Mouse (Mus musculus) forebrain, embryonic 10.5 days (tissue): ENCODE results near the gene H2-Ab1. TPM values are rescaled to one million over a fixed set of nuclear protein-coding genes. Genes with fewer than 3 reads are reported as not detected.

Experiments used
- DNase-seq: peaks from one replicate; pipeline ENCODE4 v3.0.0-alpha.2; 2017; ENCODE audit warnings: low spot score; ENCODE audit errors: extremely low spot score
- H3K27ac ChIP-seq: fragments of 300-500 bp; sonication (generic); 2 replicates; pipeline ENCODE4 v1.5.1; 2016; ENCODE audit warnings: mild to moderate bottlenecking
- H3K27me3 ChIP-seq: fragments of 300-500 bp; sonication (generic); 2 replicates; pipeline ENCODE4 v1.6.1; 2016; ENCODE audit warnings: mild to moderate bottlenecking; ENCODE audit not compliant: poor library complexity, severe bottlenecking
- H3K36me3 ChIP-seq: fragments of 300-500 bp; sonication (generic); replicated peaks from 2 replicates; pipeline ENCODE4 v1.6.1; 2016; ENCODE audit warnings: mild to moderate bottlenecking, moderate library complexity
- H3K4me1 ChIP-seq: fragments of 300-500 bp; sonication (generic); 2 replicates; pipeline ENCODE4 v1.6.1; 2016
- H3K4me3 ChIP-seq: fragments of 300-500 bp; sonication (generic); 2 replicates; pipeline ENCODE4 v1.5.1; 2016; ENCODE audit warnings: mild to moderate bottlenecking, moderate library complexity
- H3K9me3 ChIP-seq: fragments of 300-500 bp; sonication (generic); 2 replicates; pipeline ENCODE4 v1.6.1; 2016; ENCODE audit warnings: mild to moderate bottlenecking, moderate library complexity
- WGBS: fragments of 180-500 bp; shearing (Covaris S2); methylation state at CpG from one replicate; pipeline ENCODE4 v1.1.7; 2016; 5-methylcytosine and 5-hydroxymethylcytosine counted together
- polyA plus RNA-seq: library from polyadenylated mRNA; unstranded; fragments of >200 nt; fragmentation: Nextera tagmentation; extraction: Ambion mirVana; gene quantifications from 2 replicates; pipeline ENCODE4 v1.2.1, GENCODE M21; 2016

H2-Ab1 gene
- polyA plus RNA-seq, 1 experiment from 2014 or later: 9.8 TPM

DNA sequence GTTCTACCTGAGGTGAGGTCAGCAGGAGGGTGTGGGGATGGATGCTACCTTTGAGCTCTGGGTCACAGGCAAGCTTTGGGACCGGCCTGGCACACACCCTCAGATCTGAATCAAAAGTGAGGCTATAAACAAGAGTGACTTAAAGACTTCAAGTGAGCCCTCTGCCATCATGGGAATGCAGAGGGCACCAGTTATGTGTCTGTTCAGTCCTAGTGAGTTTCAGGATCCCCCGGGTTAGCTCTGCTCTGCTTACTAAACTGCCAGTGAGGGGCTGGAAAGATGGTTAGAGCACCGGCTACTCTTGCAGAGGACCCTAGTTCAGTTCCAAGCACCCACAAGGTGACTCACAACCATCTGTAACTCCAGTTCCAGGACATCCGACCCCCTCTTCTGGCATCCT lies 35.1 kb downstream of the H2-Ab1 start:
- Histone ChIP-seq H3K27me3 (peaks cover 10% of the 10 kb centered on the region; the same call in 1 of the 2 replicates), H3K4me3 (no peak overlapping the region), H3K36me3 (no peaks in the 10 kb centered on the region), H3K27ac (no peak overlapping the region), H3K4me1 (peaks cover 9% of the 10 kb centered on the region), H3K9me3 (no peaks in the 10 kb centered on the region)
- WGBS: 95% methylated on average over 4 of the region's 4 CpGs
- no peak for DNase-seq

DNA sequence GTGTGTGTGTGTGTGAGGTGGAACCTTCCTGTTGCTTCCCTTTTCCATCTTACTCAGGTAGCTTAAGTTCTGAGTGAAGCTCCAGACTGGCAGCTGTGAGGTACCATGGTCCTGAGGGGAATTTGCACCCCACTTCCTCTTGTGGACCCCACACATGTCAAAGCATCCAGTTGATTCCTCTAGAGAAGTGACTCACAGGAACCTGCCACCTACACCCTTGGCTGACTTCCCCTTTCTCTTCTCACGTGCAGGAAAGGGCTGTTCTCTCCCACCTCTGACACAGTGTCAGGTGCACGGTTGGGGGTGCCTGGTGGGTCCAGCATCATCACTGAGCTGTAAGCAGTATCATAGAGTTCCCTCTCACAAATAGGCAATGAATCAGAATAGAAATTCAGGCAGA lies 36.0 kb downstream of the H2-Ab1 start:
- no peaks in the 10 kb centered on the region for H3K9me3 ChIP-seq
- peaks cover 10% of the 10 kb centered on the region; the same call in 1 of the 2 replicates for H3K27me3 ChIP-seq
- no peak overlapping the region for H3K27ac ChIP-seq
- peaks cover 8% of the 10 kb centered on the region for H3K4me1 ChIP-seq
- 59% methylated on average over 2 of the region's 2 CpGs for WGBS
- no peak overlapping the region for H3K4me3 ChIP-seq
- H3K36me3 ChIP-seq: no peaks in the 10 kb centered on the region
- no peak for DNase-seq

DNA sequence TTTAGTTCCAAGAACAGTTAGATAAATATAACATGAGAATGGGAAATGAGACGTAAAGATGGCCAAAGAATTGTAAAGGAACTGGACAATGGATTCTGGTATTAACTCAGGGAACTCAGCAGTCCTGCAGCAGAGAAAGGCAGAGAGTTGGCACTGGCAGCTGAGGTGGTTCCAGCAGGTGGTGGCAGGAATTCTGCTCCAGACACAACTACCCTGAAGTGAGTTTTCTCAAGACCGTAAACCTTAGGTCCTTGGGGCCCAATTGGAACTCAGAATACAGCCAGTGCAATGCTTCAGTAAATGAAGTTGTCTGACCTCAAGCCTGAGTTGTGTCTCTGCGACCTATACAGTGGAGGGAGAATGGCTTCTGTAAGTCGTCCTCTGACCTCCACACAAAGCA lies 36.8 kb downstream of the H2-Ab1 start:
- 75% methylated on average over 4 of the region's 4 CpGs for WGBS
- no peak for DNase-seq
- Histone ChIP-seq H3K4me3 (no peak overlapping the region), H3K4me1 (peaks cover 8% of the 10 kb centered on the region), H3K27me3 (peaks cover 10% of the 10 kb centered on the region; the same call in 1 of the 2 replicates), H3K9me3 (no peaks in the 10 kb centered on the region), H3K36me3 (no peaks in the 10 kb centered on the region), H3K27ac (no peak overlapping the region)

DNA sequence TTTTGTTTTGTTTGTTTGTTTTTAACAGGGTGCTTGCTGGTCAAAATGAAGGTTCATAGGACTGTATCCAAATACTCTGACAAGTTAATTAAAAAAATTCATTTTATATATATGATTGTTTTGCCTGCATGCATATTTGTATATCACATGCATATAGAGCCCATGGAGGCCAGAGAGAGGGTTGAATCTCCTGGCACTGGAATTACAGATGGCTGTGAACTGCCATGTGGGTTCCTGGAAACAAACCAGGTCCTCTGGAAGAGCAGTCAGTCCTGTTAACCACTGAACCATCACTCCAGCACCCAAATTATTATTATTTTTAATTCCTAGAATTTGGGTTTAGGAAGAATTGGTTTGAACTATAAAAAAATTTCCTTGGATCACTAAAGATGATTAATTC lies 37.8 kb downstream of the H2-Ab1 start:
- Histone ChIP-seq H3K36me3 (no peaks in the 10 kb centered on the region), H3K9me3 (no peaks in the 10 kb centered on the region), H3K27me3 (peaks cover 10% of the 10 kb centered on the region; the same call in 1 of the 2 replicates), H3K4me3 (no peak overlapping the region), H3K27ac (no peak overlapping the region), H3K4me1 (peaks cover 8% of the 10 kb centered on the region)
- no peak for DNase-seq

DNA sequence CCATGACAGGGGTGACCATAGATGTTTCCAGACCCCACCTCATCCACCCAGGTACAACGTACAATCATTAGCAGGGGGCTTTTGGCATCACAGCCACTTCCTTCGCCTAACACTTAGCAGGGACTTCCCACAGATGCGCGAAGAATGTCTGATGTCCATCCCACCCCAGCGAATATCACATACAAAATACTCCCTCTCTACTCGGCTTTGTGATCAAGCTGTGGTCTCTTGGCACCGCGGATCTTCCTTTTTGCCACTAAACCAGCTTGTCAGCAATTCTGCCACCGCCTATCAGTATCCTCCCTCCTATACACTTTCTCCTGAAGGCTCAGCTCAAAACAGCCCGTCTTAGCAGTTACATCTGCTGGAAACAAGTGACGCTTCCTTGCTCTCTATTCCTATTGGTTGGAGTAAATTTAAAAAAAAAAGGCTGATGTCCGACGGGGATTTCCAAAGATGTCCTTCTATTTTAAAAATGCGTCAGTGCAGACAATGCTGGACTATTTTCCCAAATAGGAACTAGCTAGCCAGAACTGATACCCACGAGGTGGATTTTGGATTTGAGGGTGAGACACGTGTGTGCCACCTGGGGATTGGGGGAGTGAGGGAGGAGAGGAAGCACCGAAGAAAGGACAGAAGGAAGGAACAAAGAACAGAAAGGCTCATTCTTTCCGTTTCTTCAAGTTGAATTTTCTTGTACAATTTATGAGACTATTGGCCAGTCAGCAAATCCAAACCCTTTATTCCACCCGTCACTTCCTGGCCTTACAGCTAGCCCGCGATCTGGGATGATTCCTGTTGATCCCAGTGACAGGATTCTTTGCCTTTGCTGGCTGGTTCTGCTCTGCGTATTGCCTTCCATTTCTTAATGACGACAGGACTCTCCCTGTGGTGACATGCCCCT lies 38.7 kb downstream of the H2-Ab1 start:
- 26% methylated on average over 23 of the region's 23 CpGs for WGBS
- peaks cover 8% of the 10 kb centered on the region for H3K4me1 ChIP-seq
- DNase-seq: no peak
- H3K27me3 ChIP-seq: peaks cover 10% of the 10 kb centered on the region; the same call in 1 of the 2 replicates
- no peaks in the 10 kb centered on the region for H3K9me3 ChIP-seq
- no peak overlapping the region for H3K27ac ChIP-seq
- no peaks in the 10 kb centered on the region for H3K36me3 ChIP-seq
- peak overlapping the region; percentile 46 for H3K4me3 ChIP-seq

DNA sequence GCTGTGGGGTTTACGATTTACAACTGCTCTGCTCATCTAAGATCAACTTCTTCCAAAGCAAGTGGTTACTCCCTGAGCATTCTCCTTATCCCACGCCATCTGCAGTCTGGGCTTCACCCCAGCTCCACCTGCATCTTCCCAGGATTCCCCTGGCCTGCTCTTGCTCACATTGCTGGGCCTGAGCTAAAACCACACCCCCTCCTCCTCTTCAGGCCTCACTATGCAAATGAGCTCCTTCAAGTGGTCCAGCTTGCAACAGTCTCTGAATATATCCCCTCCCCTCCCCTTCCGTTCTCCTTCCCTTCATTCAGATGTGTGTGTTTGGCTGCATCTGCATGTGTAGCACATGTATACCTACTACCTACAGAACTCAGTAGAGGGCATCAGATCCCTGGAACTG lies 41.9 kb downstream of the H2-Ab1 start:
- Histone ChIP-seq H3K4me1 (peaks cover 4% of the 10 kb centered on the region), H3K4me3 (no peak overlapping the region)
- 73% methylated on average over 3 of the region's 3 CpGs for WGBS

DNA sequence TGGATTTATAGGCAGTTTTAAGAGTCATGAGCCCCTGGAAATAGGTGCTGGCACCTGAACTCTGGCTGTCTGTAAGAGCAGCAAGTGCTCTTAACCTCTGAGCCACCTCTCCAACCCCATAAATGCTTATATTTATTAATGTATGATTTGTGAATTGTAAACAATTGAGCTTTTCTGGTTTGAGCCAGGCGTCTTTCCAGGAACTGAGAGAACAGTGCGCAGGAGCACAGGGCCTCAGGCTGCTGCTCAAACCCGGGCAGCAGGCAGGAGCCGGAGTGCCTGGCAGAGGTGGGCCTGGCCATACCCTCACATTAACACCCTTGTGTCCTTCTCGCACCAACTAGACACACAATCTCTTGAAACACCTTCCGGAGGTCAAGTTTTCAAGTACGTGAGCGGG lies 42.6 kb downstream of the H2-Ab1 start:
- 92% methylated on average over 8 of the region's 8 CpGs for WGBS
- no peak for DNase-seq
- H3K27me3 ChIP-seq: peaks cover 10% of the 10 kb centered on the region; the same call in 1 of the 2 replicates

More for the DNA sequence above, 41.9 kb downstream of the H2-Ab1 start:
- no peak for DNase-seq
- Histone ChIP-seq H3K9me3 (no peaks in the 10 kb centered on the region), H3K27me3 (peaks cover 10% of the 10 kb centered on the region; the same call in 1 of the 2 replicates), H3K36me3 (no peaks in the 10 kb centered on the region), H3K27ac (no peak overlapping the region)

DNA sequence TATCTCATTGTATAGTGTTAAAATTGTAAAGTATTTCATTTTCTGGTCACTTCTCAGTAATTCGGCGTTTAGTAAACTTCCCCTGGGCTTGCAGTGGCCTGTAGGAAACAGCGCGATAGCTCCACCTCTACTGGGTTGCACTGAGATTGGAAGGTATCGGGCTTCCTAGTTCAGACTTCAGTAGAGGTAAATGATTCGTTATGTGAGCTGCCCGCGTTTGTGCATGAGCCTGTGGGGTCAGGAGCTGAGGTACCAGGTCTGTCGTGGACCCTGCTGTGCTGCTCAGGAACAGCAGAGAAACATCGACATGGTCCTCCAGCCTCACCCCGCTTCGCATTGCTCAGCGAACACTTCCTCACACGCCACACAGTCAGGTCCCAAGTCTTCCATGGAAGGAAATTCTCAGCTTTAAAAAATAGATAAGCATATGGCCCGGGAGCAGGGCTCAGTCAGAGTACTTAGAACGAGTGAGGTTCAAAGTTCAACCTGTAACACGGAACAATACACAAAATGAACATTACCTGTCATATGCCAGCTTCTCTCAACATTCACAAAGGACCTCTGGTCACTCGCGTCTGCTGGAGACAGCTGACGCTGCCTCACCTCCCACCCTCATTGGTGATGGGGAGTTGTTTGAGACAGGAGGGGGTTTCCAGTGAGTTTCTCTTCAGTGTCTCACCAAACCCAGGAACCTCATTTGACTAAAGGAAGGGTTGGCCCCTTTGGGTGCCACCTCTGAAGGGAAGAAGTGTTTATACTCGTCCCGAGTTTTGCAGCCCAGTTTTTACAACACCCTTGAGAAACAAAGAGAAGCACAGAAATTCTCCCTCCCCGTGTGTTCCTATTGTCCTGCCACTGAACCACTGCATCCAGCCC lies 43.4 kb downstream of the H2-Ab1 start:
- no peak for DNase-seq
- no peaks in the 10 kb centered on the region for H3K9me3 ChIP-seq
- no peak overlapping the region for H3K27ac ChIP-seq
- peaks cover 10% of the 10 kb centered on the region; the same call in 1 of the 2 replicates for H3K27me3 ChIP-seq
- H3K4me3 ChIP-seq: no peak overlapping the region
- no peaks in the 10 kb centered on the region for H3K36me3 ChIP-seq
- WGBS: 84% methylated on average over 23 of the region's 23 CpGs
- H3K4me1 ChIP-seq: peaks cover 1% of the 10 kb centered on the region

More for the DNA sequence above, 42.6 kb downstream of the H2-Ab1 start:
- Histone ChIP-seq H3K36me3 (no peaks in the 10 kb centered on the region), H3K9me3 (no peaks in the 10 kb centered on the region), H3K27ac (no peak overlapping the region), H3K4me1 (peaks cover 4% of the 10 kb centered on the region), H3K4me3 (no peak overlapping the region)

DNA sequence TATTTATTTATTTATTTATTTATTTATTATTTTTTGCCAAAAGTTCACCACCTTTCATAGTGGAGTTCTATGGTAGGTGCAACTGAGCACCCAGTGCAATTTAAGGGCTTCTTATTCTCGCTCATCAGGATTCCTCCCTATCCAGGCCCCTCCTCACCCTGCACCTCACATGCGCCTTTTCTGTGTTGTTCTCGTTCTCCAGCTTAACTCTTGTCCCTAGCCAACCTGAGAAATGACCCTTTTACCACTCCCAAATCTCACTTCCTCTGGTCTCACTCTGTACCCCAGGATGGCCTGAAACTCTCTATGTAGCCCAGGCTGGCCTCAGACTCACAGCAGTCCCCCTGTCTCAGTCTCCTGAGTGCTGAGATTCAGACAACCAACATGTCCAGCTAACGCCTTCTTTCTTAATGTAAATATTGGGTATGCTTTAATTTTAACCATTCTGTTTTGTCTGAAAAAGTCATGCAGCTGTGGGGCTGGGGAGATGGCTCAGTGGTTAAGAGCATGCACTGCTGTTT lies 44.2 kb downstream of the H2-Ab1 start:
- DNase-seq: no peak
- Histone ChIP-seq H3K4me3 (no peak overlapping the region), H3K27ac (no peak overlapping the region), H3K4me1 (no peaks in the 10 kb centered on the region), H3K27me3 (peaks cover 5% of the 10 kb centered on the region; the same call in 1 of the 2 replicates), H3K9me3 (no peaks in the 10 kb centered on the region), H3K36me3 (no peaks in the 10 kb centered on the region)
- WGBS: 85% methylated on average over 4 of the region's 4 CpGs

DNA sequence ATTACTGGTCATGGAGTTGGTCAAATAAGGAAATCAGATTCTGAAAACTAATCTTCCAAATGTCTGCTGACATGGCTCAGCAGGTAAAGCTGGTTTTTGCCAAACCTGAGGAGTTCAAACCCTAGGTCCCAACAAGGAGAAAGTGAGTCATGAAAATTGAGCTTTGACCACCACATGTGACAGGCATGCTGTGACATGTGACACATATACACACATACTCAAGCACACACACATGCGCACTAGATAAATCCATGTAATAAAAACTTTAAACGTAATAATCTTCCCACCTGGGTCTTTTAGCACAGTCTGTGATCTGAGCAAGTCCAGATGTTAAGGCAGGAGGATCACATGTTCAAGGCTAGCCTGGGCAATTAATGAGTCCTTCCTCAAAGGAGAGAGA lies 46.3 kb downstream of the H2-Ab1 start:
- no peaks in the 10 kb centered on the region for H3K4me1 ChIP-seq
- no peaks in the 10 kb centered on the region for H3K9me3 ChIP-seq
- H3K36me3 ChIP-seq: no peaks in the 10 kb centered on the region
- H3K27ac ChIP-seq: no peak overlapping the region
- H3K4me3 ChIP-seq: no peak overlapping the region
- 89% methylated on average over 2 of the region's 2 CpGs for WGBS
- peaks cover 7% of the 10 kb centered on the region for H3K27me3 ChIP-seq
- DNase-seq: no peak

DNA sequence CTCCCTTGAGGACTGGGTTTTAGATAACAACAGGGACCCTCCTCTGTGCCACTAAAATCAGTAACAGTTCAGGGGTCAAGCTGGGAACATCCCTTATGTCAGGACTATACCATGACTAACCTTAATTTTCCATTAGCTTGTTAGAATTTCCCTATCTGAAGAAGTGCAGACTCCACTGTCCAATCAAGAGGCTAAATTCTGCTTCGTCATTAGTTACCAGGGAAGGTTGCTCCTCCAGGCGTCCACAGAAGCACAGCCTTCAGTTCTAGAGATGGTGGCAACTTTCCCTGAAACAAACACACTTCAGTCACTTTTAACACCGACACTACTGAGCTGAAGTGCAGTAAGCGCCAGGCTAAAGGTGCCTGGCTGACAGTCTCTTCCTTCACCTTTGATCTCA lies 47.3 kb downstream of the H2-Ab1 start:
- WGBS: 41% methylated on average over 4 of the region's 4 CpGs
- no peak for DNase-seq
- H3K4me1 ChIP-seq: peaks cover 7% of the 10 kb centered on the region
- no peaks in the 10 kb centered on the region for H3K36me3 ChIP-seq
- peaks cover 11% of the 10 kb centered on the region for H3K27me3 ChIP-seq
- no peak overlapping the region for H3K27ac ChIP-seq
- H3K4me3 ChIP-seq: no peak overlapping the region
- no peaks in the 10 kb centered on the region for H3K9me3 ChIP-seq

DNA sequence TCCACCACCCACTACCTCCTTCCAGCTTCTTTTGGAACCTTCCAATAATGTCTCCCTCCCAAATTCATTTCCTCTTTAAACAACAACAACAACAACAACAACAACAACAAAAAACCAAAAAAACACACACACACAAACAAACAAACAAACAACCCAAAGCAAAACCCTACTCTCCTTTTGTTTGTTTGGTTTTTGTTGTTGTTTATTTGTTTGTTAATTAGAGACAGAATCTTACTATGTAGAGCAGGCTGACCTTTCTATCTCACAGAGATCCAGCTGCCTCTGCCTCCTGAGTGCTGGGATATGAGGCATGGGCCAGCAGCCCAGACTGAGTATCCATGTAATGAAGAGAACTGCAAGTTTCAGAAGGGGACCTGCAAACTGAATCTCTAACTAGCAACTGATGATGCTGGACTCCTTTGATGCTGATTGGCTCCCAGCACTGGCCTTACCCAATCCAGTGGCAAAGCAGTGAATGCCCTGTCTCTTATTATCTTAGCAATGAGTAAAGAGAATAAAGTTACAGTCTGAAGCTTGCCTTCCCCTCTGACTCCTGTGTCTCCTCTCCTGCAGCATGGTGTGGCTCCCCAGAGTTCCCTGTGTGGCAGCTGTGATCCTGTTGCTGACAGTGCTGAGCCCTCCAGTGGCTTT lies 48.0 kb downstream of the H2-Ab1 start, which contains the start of gene H2-Eb1:
Gene H2-Eb1 (plus strand): TSS at position 488 of the 651 bp plus-strand sequence.
- H3K27me3 ChIP-seq: peaks cover 11% of the 10 kb centered on the region
- H3K36me3 ChIP-seq: no peaks in the 10 kb centered on the region
- no peak within 1 kb of the TSS for H3K4me3 ChIP-seq
- H3K27ac ChIP-seq: no peak within 1 kb of the TSS
- no peaks in the 10 kb centered on the region for H3K9me3 ChIP-seq
- peaks cover 11% of the 10 kb centered on the region for H3K4me1 ChIP-seq
- peak; percentile 61 for DNase-seq
